Mouse (Mus musculus) embryo, embryonic 11.5 days (tissue): ENCODE data around the gene Vti1b.
"Not testable (repeated sequence)": the region's sequence is repeated elsewhere in the genome, so short reads cannot be mapped to it uniquely, and the experiment has no call there.

Experiments used
- DNase-seq: peaks from one replicate; pipeline ENCODE4 v3.0.0-alpha.2; 2012; ENCODE audit warnings: low read depth, low spot score

The Vti1b gene

DNA sequence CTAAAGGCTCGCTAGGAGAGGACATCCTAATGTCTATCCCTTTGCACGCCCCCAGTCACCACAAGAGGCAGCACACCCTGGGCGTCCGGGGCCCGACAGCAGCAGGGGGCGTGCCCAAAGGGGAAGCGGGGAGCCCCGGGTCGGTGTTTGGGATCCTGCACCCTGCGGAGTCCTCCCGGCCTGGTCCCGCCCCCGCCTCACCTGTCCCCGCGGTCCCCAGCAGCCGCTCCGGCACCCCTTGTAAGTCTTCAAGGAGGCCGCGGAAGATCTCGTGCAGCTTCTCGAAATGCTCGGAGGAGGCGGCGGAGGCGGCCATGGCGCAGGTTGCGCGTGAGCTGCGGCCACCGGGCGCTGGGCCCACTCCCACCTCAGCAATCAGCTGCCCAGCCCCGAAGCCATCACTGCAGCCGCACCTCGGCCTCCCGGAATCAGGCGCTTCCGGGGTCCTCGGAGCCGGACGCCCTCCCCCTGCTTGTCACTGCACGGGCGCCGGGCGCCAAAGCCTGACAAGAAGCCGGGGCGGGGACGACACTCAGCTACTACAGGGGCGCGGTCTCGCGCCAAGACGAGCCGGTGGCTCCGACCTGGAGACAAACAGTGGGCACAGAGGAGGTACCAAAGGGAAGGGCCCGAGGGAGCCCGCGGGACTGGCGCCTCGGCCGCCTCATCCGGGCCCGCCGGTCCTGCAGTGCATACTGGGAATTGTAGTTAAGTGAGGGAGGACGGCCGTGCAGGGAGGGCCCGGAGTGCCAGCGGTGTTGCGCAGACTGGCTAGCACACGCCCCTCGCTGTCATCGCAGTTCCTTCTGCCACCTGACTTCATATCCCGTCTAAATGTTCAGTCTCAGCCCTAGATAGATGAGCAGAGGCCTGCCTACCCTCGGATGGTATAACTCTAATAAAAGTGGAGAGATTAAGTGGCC, at the start of gene Vti1b:
Vti1b (minus strand) TSS at position 649 of the 923 bp plus-strand sequence.
- peak; percentile 76 for DNase-seq

DNA sequence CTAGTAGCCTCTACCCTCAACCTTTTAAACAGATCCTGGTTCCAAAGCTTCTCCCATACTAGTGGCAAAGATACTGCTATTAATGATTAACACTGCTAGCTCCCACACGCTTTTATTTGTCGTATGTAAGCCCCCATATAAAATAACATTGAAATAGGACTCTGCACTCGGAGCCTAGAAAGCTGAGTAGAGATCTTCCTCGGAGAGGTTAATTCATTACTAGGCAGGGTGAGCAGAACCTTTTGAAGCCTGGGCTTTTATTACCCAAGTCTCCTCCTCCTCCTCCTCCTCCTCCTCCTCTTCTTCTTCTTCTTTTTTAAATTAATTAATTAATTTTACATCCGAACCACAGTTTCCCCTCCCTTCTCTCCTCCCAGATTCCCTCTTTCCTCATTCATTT, 45.0 kb upstream of the Vti1b start:
- DNase-seq, result no peak

DNA sequence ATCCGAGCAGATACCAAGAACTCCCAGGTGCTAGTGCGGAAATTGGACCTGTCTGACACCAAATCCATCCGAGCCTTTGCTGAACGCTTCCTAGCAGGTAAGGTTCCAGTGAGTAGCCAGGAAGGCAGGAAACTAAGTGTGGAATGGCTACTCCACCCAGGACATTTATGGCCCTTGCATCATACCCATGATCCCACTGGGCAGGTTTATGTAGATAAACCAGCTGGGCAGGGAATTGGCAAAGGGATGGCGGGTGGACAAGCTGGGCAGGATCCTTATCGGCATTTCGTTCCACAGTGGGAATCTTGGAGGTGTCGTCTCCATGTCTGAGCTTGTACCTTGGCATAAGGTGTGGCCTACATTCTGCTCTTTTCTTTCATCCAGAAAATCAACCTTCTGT, 39.0 kb upstream of the Vti1b start:
- DNase-seq, result no peak

DNA sequence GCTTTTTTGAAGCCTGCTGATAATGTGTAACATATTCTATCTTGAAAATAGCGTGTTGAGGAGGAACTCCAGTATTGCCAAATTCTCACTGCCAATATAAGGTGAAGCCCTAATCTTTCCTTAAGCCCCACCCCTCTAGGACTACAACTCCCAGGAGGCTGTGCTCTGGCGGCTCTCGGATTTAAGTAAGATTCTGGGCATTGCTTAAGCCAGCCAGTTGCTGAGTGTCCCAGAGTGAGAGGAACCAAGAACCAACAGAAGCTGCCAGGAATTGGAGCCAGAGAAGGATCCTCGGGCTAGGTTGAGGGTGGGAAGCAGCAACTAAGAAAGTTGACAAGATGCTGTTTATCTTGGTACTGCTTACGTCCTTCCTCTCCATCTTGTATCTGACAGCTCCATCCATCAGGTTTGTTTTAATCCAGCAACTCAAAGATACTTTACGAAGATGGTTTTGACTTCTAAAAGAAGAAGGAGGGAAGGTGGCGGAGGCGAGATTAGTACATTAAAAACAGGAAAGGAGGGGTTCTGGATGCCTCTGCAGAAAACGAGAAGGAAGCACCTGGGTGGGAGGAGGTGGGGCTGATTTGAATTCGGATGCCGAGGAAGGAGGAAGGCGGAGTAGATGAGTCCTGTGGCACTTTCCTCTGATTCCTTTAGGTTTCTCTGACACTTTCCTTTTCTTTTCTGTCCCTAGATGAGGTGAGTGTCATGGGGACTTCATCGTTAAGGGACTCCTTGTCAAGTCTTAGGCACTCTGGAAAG, 36.4 kb upstream of the Vti1b start, which contains the start of gene Rdh12:
Rdh12 (plus strand) TSS at position 212 of the 762 bp plus-strand sequence.
- DNase-seq, result no peak

DNA sequence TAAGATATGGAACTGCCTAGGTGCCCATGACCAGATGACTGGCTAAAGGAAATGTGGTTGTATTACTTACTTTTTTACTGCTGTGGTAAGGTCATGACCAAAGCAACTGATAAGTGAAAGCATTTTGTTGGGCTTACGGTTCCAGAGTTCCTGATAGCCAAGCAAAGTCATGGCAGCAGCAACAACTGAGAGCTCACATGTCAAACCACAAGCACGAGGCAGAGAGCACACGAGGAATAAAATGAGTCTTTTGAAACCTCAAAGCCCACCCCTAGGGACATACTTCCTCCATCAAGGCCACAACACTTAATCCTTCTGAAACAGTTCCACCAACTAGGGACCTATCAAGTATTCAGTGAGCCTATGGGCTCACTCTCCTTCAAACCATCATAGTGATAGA, 29.4 kb upstream of the Vti1b start:
- DNase-seq, result no peak

DNA sequence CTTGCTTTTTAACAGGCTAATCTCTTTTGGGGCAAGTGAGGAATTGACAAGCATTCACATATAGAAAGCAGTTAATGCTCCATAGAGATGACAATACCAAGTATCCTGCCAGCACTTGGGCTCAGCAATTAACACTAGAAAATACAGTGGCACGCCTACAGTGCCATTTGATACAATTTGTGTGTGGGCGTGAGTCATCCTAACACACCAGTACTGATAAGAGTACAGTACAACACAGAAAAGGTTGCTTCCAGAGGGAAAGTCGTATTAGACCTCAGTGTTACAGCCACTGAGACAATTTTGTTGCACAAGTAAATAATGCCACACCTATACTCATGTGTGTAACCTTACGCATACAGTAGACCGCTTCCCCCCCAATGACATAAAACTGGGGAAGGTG, 24.6 kb upstream of the Vti1b start:
- DNase-seq, result no peak

DNA sequence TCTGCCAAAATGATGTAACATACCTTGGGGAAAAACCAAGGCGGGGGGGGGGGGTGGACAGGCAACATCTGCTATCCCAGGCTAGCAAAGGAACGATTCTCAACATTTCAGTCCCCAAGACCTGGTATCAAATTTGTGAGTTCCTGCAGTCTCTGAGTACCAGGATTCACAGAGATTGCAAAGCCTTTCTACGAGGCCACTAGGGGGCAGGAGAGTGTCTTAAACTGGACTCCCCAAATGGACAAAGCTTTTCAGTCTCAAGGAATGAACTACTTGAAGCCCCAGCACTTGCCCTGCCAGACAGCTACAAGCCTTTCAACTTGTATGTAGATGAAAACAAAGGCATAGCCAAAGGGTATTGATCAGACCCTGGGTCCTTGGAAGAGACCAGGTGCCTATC, 21.0 kb upstream of the Vti1b start:
- peak; percentile 70 for DNase-seq

DNA sequence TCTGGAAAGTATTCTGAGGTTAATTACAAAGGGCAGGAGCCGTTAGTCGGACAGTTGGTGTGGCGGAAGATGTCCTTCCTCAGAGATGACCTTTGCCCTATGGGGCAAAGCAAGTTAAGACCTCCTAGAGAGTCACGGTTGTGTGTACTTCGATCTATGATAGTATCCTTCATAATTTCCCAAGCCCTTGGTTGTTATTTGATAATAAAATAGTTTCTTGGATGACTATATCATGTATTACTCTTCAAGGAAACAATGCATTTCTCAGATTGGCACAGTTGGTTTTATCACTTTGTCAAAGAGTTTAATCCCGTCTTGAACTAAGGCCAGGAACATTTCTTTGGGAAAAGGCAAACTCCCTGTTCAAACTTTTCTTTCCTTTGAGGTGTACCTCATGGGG, 19.7 kb upstream of the Vti1b start, which contains the start of gene Rdh11:
Rdh11 (minus strand) TSS at position 101 of the 400 bp plus-strand sequence.
- no peak for DNase-seq

DNA sequence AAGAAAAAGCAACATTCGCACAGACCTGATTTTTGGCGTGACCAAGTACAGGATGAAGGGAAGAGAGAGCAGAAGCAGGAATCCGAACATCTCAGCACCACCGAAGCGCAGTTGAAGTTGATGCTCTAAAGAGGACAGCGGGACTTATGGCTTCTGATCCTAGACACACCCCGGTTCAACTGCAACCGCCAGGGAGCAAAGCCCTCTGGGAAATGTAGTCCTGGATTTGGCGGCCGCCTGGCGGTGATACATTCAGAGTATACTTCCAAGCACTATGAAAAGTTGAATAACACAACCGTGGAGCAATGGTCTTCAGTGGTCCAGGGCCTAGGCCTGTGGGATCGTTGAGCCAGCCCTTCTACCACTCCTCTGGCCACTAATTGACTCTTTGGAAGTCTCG, 19.2 kb upstream of the Vti1b start:
- DNase-seq, result peak; percentile 64

DNA sequence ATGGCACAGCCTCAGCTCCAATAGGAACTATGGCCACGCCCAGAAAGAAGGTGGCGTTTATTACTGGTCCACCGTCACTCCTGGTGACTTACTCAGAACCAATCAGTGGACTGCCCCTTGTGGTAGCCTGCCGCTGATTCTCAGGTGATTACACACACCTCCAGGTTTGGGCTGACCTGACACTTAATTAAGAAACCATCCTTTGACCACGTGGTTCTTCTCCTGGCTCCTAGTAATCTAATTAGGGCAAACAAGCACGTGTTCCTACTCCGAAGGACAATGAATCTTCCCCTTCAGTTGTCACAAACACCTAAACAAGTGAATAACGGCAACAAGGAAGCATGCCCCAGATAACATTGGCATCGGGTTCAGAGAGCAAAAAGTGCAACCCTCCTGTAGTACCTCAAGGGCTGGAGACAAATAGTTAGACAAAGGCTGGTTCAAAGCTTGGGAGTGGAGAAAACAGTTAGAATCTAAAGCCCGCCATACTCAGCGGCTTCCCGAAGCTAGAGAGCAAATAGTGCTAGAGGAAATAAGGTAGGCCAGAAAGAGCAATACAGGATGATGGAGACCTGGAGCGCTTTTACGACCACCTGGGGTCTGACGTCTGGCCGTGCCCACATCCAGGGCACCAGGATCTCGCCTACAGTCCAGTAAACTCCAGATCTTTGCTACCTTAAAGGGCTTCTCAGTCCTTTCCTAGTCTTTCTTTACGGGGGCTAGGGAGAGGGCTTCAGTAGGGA, 18.6 kb upstream of the Vti1b start:
- peak; percentile 54 for DNase-seq

DNA sequence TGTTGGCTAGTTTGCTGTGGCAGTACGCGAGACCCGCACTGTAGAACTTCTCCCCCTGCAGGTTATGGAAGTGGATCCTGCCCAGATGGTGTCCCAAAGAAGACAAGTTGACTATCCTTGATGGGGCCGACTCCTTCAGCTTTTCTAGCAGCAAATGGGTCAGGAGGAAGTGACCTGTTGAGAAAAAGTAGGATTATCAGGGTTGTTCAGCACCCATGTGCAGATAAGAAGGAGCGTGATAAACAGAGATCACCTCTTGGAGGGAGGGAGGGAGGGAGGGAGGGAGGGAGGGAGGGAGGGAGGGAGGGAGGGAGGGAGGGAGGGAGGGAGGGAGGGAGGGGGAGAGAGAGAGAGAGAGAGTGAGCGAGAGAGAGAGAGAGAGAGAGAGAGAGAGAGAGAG, 12.7 kb upstream of the Vti1b start:
- not testable (repeated sequence) for DNase-seq

DNA sequence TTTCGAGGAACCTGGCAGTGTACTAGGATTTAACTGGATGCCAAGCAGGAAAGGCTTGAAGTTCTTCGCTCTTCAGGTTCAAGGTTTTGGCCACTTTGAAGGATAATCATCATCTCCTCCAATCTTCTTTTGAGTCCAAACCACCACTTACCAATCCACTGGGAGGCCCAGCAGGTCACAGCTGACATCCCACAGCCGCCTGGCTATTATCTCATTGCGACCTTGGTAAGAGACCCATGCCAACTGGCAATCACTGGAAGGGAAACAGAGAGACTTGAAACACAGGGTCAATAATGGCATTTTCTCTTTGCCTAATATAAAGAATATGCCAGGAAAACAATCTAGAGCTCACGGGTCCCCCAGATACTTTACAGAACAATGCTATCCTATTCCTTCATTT, 3.5 kb upstream of the Vti1b start:
- DNase-seq, result no peak

DNA sequence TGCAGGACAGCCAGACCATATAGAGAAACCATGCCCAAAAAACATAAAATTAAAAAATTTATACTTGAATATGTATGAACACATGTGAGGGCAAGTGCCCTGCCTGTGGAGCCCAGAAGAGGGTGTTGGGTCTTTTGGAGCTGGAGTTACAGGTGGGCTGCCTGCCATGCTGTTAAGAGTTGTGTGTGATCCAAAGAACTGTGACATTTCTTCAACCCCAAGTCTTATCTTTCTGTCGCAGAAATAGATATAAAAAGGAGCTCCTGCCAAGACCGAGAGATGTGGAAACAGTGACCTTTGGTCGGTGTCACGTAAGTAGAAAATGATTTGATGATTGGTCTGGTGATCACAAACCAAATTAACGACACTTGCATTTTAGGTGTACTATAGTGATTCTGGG, 1.3 kb upstream of the Vti1b start:
- no peak for DNase-seq

DNA sequence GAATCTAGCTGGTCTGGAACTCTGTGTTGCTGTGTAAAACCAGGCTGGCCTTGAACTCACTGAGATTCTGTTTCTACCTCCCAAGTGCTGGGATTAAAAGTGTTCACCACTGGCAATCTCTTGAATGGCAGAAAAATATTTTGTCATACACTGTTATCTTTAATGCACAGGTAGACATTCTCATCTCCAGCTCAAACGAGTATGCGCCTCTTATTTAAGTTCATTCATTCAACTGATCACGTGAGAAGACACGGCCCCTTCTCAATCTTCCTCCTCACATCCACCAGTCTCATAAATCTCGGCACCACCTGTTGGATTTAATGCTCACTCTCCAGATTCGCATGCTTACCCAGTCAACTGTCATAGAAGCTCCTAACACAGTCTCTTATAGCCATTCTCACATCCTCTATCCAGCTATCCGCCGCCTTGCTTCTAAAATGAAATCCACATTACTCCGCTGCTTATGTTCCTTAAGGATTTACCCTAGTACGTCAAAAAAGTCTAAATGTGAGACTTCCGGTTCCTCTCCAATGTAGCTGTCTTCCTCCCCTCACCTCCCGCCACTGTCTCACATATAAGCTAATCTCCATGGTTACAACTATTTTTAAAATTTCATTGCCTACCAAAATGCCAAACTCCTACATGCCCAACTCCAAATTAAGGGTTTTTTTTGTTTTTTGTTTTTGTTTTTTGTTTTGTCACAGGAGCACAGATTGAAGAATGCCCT, 1.0 kb downstream of the Vti1b start:
- peak; percentile 0 for DNase-seq

DNA sequence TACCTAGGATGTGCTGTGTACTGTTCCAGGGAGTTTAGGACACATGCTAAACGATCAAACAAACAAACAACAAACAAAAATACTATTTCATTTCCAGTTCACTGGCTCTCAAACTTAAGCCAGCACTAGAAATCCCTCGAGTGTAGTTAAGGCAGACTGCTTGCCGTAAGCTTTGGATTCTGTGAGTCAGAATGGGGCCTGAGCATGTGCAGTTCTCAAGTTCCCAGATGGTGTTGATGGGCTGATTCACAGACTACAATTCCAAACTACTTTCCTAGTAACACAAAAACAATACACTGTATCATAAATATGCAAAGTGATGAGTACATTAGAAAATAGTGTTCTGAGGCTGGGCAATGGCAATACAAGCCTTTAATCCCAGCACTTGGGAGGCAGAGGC, 2.0 kb downstream of the Vti1b start:
- DNase-seq, result no peak

DNA sequence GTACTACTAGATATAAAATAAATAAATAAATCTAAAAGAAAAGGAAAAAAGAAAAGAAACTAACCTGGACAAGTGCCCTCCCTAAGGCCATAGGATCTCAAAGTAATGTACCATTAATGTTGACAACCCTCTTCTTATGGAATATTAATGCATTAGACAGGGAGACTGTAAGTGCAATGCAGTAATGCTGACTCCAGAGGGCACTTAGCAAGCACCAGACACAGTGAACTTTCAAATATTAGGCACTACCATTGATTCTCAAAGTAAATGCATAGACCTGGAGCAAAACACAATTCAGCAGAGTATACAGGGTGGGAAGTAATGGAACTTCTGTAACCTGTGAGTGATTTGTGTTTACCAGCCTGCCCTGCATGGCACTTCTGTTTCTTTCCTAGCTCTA, 3.3 kb downstream of the Vti1b start:
- no peak for DNase-seq

DNA sequence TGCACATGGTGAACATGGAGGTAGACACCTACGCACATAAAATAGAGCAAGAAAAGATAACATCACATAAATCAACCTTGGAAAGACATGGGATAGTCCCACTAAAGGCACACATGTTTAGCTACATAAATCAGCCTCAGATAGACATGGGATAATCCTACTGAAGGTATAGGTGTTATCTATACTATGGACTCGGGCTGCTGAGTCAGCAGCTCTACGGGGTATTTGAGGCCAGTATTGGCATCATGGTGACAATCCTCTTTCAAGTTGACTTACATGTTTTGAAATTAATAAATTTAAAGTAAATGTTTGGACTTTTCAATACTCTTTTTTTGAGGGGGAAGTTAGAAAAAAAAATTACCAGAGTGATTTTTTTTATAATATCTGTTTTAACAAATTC, 9.6 kb downstream of the Vti1b start:
- no peak for DNase-seq

DNA sequence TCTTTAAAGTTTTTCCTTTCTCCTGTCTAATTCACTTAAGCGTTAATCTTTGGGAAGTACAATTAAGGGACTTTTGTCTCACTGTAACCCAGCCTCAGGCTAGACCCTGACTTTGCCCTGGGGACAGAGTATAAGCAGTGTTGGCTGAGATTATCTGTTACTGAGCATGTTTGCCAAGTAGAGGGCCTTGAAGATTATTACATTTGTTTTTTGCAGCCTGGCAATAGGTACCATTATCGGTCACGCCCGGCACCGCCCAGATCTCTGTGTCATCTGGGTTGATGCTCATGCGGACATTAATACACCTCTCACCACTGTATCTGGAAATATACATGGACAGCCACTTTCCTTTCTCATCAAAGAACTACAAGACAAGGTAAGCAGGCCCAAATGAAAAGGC, 22.8 kb downstream of the Vti1b start:
- DNase-seq, result no peak

DNA sequence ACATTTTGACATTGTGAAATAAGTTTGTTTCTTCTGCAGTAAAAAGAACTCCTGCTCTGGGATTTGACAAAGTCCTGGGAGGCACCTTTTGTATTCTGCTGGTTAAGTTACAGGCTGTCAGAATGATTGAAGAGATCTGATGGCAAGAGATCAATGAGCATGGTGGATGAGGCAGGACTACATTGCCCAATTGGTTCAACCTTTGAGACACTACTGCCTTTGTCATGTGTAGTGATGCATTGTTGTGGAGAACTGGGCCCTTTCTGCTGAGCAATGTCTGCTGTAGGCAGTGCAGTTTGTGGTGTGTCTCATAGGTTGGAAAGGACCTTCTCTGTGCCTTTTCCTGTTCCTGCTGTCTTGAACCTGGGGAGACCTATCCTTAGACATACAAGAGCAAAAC, 31.1 kb downstream of the Vti1b start:
- DNase-seq, result no peak

DNA sequence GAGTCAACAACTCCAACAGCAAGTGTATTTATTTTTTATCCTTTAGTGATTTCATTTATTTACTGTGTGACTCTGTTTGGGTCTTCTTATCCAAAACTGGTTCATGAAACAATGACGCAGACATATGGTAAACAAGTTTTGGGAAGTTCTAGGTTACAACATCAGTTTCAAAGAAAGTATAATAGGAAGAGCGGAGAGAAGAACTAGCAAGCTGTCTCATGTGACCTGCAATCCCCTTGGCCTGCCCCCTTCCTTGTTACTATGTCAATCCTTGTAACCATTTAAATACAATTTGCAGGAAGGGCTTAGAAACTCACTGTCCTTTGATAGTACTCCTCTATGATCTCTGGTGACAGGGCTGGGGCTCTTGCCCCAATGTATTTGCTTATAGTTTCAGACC, 31.7 kb downstream of the Vti1b start:
- no peak for DNase-seq

DNA sequence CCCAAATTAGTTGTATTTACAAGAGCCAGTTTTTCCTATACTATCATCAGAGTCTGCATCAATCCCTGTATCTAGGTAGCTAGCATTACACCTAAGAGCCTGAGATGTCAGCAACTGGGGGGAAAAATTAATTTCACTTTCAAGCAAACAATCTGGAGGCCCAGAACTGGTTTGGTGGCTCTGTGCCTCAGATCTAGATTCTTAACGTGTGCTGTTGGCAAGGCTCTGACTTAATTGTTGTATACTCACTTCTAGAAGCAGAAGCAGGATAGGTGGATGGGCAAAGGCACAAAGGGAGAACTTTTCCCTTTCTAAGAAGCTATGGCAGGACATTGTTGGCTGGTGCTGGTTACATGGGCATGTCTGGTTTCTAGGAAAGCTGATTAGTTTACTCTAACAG, 33.0 kb downstream of the Vti1b start:
- no peak for DNase-seq
